Mouse (Mus musculus): ENCODE data around the gene Rab31. TPM values are rescaled to one million over a fixed set of nuclear protein-coding genes. Genes with fewer than 3 reads are reported as not detected.
A peak's percentile ranks its signal among the peaks of the same experiment; 100 is the strongest.

The Rab31 gene
- polyA plus RNA-seq, 1 experiment: 32.1 TPM

GRCm38 (mm10) chr17:65782551-65783141 is 10.1 kb upstream of the Rab31 start, which contains the start of gene Ppp4r1:
Ppp4r1 (plus strand) TSS chr17:65782573.
- Histone ChIP-seq H3K27ac (ENCODE audit: control insufficient read depth, insufficient read depth, low read depth, low read length) (peak within 1 kb of the TSS; percentile 97), H3K27me3 (ENCODE audit: control insufficient read depth, insufficient read depth, low read length) (no peaks in the 10 kb centered on the region), H3K4me3 (ENCODE audit: control insufficient read depth, low read depth, low read length) (peak within 1 kb of the TSS; percentile 92), H3K36me3 (ENCODE audit: control insufficient read depth, insufficient read depth, low read length) (no peaks in the 10 kb centered on the region), H3K4me1 (ENCODE audit: control insufficient read depth, insufficient read depth, low read length) (peaks cover 17% of the 10 kb centered on the region)
- TF ChIP-seq CTCF (IDR thresholded peaks at IDR 0.05; ENCODE audit: control insufficient read depth, insufficient read depth, insufficient replicate concordance, low read depth, low read length): no peak
- peak; percentile 47 for TF ChIP-seq POLR2A (IDR thresholded peaks at IDR 0.05; ENCODE audit: control insufficient read depth, low read depth, low read length)

DNA sequence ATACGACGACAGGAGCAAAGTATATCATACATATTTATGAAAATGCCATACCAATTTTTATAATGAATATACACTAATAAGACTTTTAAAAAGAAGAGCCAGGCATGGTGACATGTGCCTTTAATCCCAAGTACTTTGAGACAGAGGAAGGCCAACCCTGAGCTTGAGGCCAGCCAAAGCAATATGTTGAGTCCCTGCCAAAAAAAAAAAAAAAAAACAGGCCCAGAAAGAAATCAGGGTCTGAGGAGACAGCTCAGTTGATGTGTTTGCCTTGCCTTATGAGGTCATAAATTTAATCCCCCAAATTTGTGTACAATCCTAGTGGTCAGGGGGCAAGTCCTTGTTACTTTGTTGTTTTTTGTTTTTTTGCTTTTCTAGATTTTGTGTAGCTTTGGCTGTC is 8.4 kb upstream of the Rab31 start:
- TF ChIP-seq CTCF (IDR thresholded peaks at IDR 0.05; ENCODE audit: control insufficient read depth, insufficient read depth, insufficient replicate concordance, low read depth, low read length) (no peak), POLR2A (IDR thresholded peaks at IDR 0.05; ENCODE audit: control insufficient read depth, low read depth, low read length) (no peak)
- peak overlapping the region; percentile 5; the same call in 1 of the 2 replicates for H3K4me3 ChIP-seq (ENCODE audit: control insufficient read depth, low read depth, low read length)
- no peak overlapping the region for H3K27ac ChIP-seq (ENCODE audit: control insufficient read depth, insufficient read depth, low read depth, low read length)
- peaks cover 9% of the 10 kb centered on the region for H3K4me1 ChIP-seq (ENCODE audit: control insufficient read depth, insufficient read depth, low read length)
- no peaks in the 10 kb centered on the region for H3K27me3 ChIP-seq (ENCODE audit: control insufficient read depth, insufficient read depth, low read length)
- H3K36me3 ChIP-seq (ENCODE audit: control insufficient read depth, insufficient read depth, low read length): no peaks in the 10 kb centered on the region

DNA sequence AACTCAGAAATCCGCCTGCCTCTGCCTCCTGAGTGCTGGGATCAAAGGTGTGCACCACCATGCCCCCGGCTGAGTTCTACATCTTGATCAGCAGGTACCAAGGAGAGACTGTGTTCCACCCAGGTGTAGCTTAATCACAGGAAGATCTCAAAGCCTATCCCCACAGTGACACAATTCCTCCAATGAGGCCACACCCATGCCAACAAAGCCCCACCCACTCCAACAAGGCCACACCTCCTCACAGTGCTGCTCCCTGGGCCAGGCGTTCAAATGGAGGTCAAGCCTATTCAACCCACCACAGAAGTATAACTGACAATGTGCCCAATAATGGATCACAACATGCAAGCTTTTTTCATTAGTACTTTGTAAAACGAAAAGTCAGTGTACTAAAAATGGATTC is 4.9 kb upstream of the Rab31 start:
- no peak for TF ChIP-seq CTCF (IDR thresholded peaks at IDR 0.05; ENCODE audit: control insufficient read depth, insufficient read depth, insufficient replicate concordance, low read depth, low read length)
- TF ChIP-seq POLR2A (IDR thresholded peaks at IDR 0.05; ENCODE audit: control insufficient read depth, low read depth, low read length): no peak
- H3K27me3 ChIP-seq (ENCODE audit: control insufficient read depth, insufficient read depth, low read length): no peaks in the 10 kb centered on the region
- H3K4me1 ChIP-seq (ENCODE audit: control insufficient read depth, insufficient read depth, low read length): peaks cover 8% of the 10 kb centered on the region
- peak overlapping the region; percentile 30 for H3K4me3 ChIP-seq (ENCODE audit: control insufficient read depth, low read depth, low read length)
- no peak overlapping the region for H3K27ac ChIP-seq (ENCODE audit: control insufficient read depth, insufficient read depth, low read depth, low read length)
- no peaks in the 10 kb centered on the region for H3K36me3 ChIP-seq (ENCODE audit: control insufficient read depth, insufficient read depth, low read length)

GRCm38 (mm10) chr17:65776228-65776627 is 3.7 kb upstream of the Rab31 start:
- H3K36me3 ChIP-seq (ENCODE audit: control insufficient read depth, insufficient read depth, low read length): no peaks in the 10 kb centered on the region
- H3K4me3 ChIP-seq (ENCODE audit: control insufficient read depth, low read depth, low read length): peak overlapping the region; percentile 46; the same call in 1 of the 2 replicates
- peaks cover 12% of the 10 kb centered on the region for H3K4me1 ChIP-seq (ENCODE audit: control insufficient read depth, insufficient read depth, low read length)
- no peak overlapping the region for H3K27ac ChIP-seq (ENCODE audit: control insufficient read depth, insufficient read depth, low read depth, low read length)
- H3K27me3 ChIP-seq (ENCODE audit: control insufficient read depth, insufficient read depth, low read length): no peaks in the 10 kb centered on the region
- no peak for TF ChIP-seq POLR2A (IDR thresholded peaks at IDR 0.05; ENCODE audit: control insufficient read depth, low read depth, low read length)
- TF ChIP-seq CTCF (IDR thresholded peaks at IDR 0.05; ENCODE audit: control insufficient read depth, insufficient read depth, insufficient replicate concordance, low read depth, low read length): no peak

- Histone ChIP-seq H3K36me3 (ENCODE audit: control insufficient read depth, insufficient read depth, low read length) (no peaks in the 10 kb centered on the region), H3K27me3 (ENCODE audit: control insufficient read depth, insufficient read depth, low read length) (no peaks in the 10 kb centered on the region), H3K27ac (ENCODE audit: control insufficient read depth, insufficient read depth, low read depth, low read length) (no peak overlapping the region), H3K4me1 (ENCODE audit: control insufficient read depth, insufficient read depth, low read length) (peaks cover 15% of the 10 kb centered on the region), H3K4me3 (ENCODE audit: control insufficient read depth, low read depth, low read length) (peak overlapping the region; percentile 54)
- TF ChIP-seq POLR2A (IDR thresholded peaks at IDR 0.05; ENCODE audit: control insufficient read depth, low read depth, low read length) (no peak), CTCF (IDR thresholded peaks at IDR 0.05; ENCODE audit: control insufficient read depth, insufficient read depth, insufficient replicate concordance, low read depth, low read length) (no peak)
These were observed 1.9 kb upstream of the Rab31 start for GRCm38 (mm10) chr17:65774439-65774838.

DNA sequence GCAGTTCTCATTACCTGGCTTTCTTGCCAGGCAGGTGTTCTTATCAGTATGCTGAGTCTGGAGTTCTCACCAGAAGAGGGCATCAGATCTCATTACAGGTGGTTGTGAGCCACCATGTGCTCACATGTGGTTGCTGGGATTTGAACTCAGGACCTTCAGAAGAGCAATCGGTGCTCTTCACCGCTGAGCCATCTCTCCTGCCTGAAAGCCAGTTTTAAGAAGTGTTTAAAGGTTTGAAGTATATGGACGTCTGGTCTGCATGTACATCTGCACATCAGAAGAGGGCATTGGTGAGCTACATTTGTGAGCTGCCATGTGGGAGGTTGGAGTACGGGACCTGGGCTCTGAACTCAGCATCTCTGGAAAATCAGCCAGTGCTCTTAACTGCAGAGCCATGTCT is 1.1 kb upstream of the Rab31 start:
- no peaks in the 10 kb centered on the region for H3K36me3 ChIP-seq (ENCODE audit: control insufficient read depth, insufficient read depth, low read length)
- H3K27ac ChIP-seq (ENCODE audit: control insufficient read depth, insufficient read depth, low read depth, low read length): no peak overlapping the region
- H3K27me3 ChIP-seq (ENCODE audit: control insufficient read depth, insufficient read depth, low read length): no peaks in the 10 kb centered on the region
- peak overlapping the region; percentile 95 for H3K4me3 ChIP-seq (ENCODE audit: control insufficient read depth, low read depth, low read length)
- TF ChIP-seq CTCF (IDR thresholded peaks at IDR 0.05; ENCODE audit: control insufficient read depth, insufficient read depth, insufficient replicate concordance, low read depth, low read length) (no peak), POLR2A (IDR thresholded peaks at IDR 0.05; ENCODE audit: control insufficient read depth, low read depth, low read length) (no peak)
- peaks cover 15% of the 10 kb centered on the region for H3K4me1 ChIP-seq (ENCODE audit: control insufficient read depth, insufficient read depth, low read length)

DNA sequence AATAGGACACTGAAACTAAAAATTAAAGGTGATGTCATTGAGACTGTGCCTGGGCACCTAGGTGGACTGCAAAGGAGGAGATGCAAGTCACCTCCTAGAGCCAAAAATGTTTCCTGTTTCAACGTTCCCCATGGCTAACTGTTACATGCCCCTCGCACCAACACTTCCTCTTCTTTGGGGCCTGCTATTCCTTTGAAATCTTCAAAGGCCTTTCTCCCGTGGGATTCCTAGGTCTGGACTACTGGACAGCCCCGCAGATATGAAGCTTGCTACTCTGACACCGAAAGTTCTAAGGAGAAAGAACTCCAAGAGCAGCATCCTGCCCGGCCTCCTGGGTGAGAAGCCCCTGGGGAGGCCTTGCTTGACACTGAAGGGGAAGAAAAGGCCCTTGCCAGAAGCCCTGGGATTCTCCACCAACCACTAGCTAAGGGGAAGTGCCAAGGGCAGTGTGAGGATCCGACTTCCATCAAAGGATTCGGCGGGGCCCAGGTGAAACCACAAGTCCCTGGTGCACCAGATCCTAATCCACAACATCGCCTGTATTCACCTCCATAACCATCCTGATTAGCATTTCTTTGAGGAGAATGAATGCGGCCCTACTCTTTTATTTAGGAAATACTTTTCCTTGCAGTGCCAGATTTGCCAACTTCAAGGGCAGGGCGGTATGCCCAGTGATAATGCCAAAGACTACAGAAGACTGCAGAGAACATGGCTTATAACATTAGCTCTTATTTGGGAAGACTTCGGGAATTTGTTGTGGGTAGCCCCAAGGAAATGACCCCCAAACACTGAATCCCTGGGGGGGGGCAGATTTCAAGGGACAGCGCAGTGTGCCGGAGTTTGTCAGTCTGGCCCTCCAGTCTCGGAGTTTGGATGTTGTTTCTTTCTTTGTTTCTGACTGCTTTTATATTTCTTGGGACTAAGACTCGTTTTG is 1.3 kb downstream of the Rab31 start:
- Histone ChIP-seq H3K4me3 (ENCODE audit: control insufficient read depth, low read depth, low read length) (peak overlapping the region; percentile 95), H3K27ac (ENCODE audit: control insufficient read depth, insufficient read depth, low read depth, low read length) (peak overlapping the region; percentile 68), H3K4me1 (ENCODE audit: control insufficient read depth, insufficient read depth, low read length) (peaks cover 15% of the 10 kb centered on the region), H3K36me3 (ENCODE audit: control insufficient read depth, insufficient read depth, low read length) (no peaks in the 10 kb centered on the region), H3K27me3 (ENCODE audit: control insufficient read depth, insufficient read depth, low read length) (no peaks in the 10 kb centered on the region)
- TF ChIP-seq CTCF (IDR thresholded peaks at IDR 0.05; ENCODE audit: control insufficient read depth, insufficient read depth, insufficient replicate concordance, low read depth, low read length): no peak
- no peak for TF ChIP-seq POLR2A (IDR thresholded peaks at IDR 0.05; ENCODE audit: control insufficient read depth, low read depth, low read length)
